Mouse (Mus musculus): Measurements from ENCODE around the gene Cdadc1.
A peak's percentile ranks its signal among the peaks of the same experiment; 100 is the strongest.

Gene Cdadc1

GRCm38 (mm10) chr14:59597398-59598259, at the start of gene Cdadc1:
Gene Cdadc1, minus strand, starts transcription at chr14:59597959.
- DNase-seq (ENCODE audit: extremely low read depth, insufficient read length, low spot score) = peak; percentile 87

- no peak for DNase-seq (ENCODE audit: extremely low read depth, insufficient read length, low spot score)
Measured at GRCm38 (mm10) chr14:59646826-59647697, 49.3 kb upstream of the Cdadc1 start.

DNA sequence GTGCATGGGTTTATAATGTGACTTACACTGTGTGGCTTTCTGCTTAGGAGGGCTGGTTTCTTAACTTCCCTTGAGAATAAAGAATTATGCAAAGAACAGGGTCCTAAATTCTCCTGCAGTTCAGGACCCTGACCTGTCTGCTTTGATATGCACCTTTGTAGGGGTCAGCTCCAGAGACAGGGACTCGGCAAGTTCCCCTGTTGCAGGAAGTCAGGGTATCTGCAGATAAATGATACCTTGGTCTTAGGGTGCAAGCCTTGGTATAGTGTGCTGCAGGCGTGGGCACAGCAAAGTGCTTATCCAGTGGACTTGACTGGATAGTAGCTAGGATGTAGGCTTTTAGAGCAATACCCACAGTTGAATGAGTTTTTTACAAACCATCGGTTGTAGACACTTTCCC, 47.1 kb upstream of the Cdadc1 start:
- no peak for DNase-seq (ENCODE audit: extremely low read depth, insufficient read length, low spot score)

DNA sequence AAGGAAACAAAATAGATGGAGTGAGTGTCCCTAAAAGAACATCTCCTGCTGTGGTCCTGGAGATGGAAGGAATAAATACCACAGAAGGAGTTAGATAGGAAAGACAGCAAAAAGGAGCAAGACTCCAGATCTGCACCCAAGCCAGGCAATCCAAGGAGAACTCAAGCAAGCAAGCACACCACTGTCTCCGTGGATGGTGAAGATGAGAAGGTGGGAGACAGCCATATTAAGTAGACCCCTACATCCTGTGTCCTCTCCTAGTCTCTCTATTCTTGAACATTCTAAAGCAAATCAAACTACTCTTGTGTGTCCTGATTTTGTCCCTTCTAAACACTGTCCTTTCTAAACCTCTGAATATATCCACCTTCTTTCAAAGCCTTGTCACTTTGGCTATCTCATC, 46.4 kb upstream of the Cdadc1 start:
- no peak for DNase-seq (ENCODE audit: extremely low read depth, insufficient read length, low spot score)

DNA sequence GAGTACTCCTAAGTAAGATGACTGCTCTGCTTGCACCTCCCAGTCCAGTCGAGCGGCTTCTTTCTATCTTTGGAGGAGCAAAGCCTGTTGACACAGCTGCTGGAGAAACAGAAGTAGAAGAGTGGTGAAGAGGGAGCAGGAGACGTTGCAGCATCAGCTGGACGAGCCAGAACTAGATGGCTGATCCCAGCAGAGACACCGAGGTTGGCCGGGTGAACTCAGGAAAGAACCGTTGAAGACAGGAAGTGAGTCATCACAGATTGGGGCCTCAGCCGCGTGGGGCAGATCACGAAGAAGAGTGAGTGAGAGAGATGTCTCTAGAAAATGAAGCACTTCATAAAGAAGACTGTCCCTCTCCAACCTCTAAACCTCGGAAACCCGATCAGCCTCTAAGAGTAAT, 45.8 kb upstream of the Cdadc1 start:
- no peak for DNase-seq (ENCODE audit: extremely low read depth, insufficient read length, low spot score)

- no peak for DNase-seq (ENCODE audit: extremely low read depth, insufficient read length, low spot score)
Measured at GRCm38 (mm10) chr14:59641856-59642255, 44.1 kb upstream of the Cdadc1 start.

DNA sequence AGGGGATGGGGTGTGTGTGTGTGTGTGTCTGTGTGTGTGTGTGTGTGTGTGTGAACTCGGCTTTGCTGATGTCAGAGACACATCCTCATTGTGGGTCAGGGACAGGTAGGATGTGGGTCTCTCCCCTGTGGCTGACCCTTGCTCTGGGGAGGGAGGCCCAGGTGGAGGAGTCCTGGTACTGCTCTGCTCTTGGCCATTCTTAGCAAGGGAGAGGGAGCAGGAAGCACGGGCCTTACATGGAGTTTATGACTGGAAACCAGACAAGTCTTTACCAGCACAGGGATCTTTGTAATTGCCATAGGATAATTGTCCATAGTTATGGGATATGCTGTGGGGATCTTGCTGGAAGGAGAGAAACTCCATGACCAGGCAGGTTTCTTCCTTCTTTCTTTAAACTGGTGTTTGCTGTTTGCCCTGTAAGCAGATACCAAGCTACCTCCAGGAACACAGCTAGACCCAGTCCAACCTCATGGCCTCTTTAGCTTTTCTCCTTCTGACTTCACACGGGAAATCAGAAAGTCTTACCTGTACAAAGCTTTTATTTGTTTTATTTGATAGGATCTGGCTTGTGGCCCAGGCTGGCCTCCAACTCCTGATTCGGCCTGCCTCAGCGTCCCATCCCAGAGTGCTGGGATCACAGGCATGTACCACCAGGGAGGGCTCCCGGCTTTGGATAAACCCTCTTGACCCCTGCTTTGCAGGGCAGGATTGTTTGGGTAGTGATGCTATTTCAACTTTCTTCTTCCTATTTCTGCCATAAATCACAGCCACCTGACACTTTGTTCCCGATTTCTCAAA, 41.3 kb upstream of the Cdadc1 start:
- DNase-seq (ENCODE audit: extremely low read depth, insufficient read length, low spot score) = no peak

GRCm38 (mm10) chr14:59633988-59634387, 36.2 kb upstream of the Cdadc1 start:
- DNase-seq (ENCODE audit: extremely low read depth, insufficient read length, low spot score) = no peak

DNA sequence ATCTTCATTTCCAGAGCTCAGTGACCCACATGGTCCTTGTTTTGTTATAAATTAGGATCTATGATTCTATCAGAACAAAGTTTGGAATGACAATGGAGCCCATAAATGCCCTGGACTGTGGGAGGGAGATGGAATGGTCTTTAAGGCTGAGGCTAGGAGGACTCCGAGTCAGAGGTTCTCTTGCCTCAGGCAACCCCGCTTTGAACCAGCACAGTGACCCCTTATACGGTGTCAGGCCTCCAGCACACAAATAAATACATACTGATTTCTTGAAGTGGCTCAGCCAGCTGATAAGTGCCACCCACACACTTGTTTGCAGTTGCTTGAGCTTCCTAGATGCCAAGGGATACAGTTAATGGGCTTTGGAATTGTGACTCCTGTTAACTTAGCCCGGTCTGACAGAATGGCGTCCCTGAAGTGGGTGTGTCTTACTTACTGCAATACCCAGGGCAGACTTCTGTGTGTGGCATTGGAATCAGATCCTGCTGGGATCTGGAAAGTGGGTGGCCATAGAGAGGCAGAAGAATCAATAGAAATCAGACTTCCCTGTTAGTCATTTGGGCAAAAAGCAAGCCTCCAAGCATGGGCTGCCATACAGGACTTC, 35.6 kb upstream of the Cdadc1 start:
- no peak for DNase-seq (ENCODE audit: extremely low read depth, insufficient read length, low spot score)

DNA sequence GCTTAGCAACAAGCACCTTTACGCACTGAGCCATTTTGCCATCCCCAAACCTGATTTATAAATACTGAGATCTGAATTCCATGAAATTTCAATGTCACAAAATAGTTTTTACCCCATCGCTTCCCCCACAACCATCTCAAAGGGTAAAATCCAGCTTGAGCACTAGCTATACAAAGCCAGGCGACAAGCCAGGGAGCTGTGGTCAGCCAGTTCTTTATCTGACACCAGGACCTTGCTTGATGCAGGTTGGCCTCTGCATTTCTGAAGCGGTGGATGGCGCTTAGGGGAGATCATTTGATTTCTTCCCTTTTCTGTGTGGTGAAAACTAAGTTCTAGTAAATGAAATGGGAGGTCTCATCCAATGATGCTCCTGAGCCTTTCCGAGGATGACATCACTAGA, 34.3 kb upstream of the Cdadc1 start:
- DNase-seq (ENCODE audit: extremely low read depth, insufficient read length, low spot score) = no peak

GRCm38 (mm10) chr14:59630096-59630495, 32.3 kb upstream of the Cdadc1 start:
- no peak for DNase-seq (ENCODE audit: extremely low read depth, insufficient read length, low spot score)

- no peak for DNase-seq (ENCODE audit: extremely low read depth, insufficient read length, low spot score)
Measured at GRCm38 (mm10) chr14:59629308-59629707, 31.5 kb upstream of the Cdadc1 start.

- DNase-seq (ENCODE audit: extremely low read depth, insufficient read length, low spot score) = no peak
Measured at GRCm38 (mm10) chr14:59627823-59628222, 30.1 kb upstream of the Cdadc1 start.

- DNase-seq (ENCODE audit: extremely low read depth, insufficient read length, low spot score) = no peak
Measured at GRCm38 (mm10) chr14:59627142-59627680, 29.5 kb upstream of the Cdadc1 start.

GRCm38 (mm10) chr14:59626711-59627110, 29.0 kb upstream of the Cdadc1 start:
- DNase-seq (ENCODE audit: extremely low read depth, insufficient read length, low spot score) = no peak

GRCm38 (mm10) chr14:59625806-59626364, 28.1 kb upstream of the Cdadc1 start:
- DNase-seq (ENCODE audit: extremely low read depth, insufficient read length, low spot score) = no peak

- no peak for DNase-seq (ENCODE audit: extremely low read depth, insufficient read length, low spot score)
Measured at GRCm38 (mm10) chr14:59625158-59625805, 27.5 kb upstream of the Cdadc1 start, which contains the start of gene Shisa2. Gene Shisa2, plus strand, starts transcription at chr14:59625308.

DNA sequence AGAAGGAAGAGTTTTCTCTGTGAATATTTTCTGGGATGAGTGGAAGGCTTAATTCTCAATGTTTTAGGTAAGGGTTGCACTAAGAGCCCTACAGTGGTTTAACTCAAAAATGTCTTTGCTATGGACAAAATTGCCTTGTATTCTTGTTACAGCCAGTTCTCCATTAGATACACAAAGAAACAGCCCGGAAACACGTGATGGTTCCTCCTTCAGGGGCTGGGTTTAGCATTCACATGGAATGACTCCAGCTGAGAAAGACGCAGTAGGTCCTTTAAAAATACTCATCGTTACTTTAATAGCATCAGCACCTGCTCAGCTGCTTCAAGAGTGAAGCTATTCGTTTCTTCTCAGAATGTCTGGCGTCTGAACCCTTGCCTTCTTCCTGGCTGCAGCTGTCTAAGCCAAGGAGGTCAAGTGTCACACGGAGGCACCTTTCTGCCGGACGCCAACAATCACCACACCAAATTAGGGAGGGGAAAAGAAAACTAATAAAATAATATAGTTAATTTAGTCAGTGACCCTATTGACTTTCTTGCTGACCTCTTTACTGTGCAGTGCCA, 26.6 kb upstream of the Cdadc1 start:
- no peak for DNase-seq (ENCODE audit: extremely low read depth, insufficient read length, low spot score)

DNA sequence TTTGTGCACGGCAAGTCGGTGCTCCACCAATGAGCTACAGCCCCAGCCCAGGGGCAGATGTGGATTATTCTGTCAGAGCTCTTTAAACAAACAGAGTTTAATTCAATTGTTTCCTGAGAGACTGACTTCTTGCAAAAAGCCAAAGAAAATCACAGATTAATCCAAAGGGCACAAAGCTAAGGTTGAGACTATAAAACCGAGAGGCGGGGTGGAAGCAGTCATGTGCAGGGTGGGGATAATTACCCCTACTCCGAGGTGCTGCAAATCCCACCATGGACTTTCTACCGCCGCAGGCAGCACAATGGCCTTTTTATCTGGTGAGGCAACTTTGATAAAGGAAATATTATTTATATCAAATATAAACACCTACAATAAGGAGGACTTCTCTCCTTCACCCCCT, 19.0 kb upstream of the Cdadc1 start:
- no peak for DNase-seq (ENCODE audit: extremely low read depth, insufficient read length, low spot score)

Data from 3134 (cell line).